Mouse (Mus musculus): ENCODE data around the gene Vax1. TPM values are rescaled to one million over a fixed set of nuclear protein-coding genes. Genes with fewer than 3 reads are reported as not detected.

Vax1 gene
- polyA plus RNA-seq, 1 experiment from 2014 or later: not detected

- Histone ChIP-seq H3K27ac (replicated peaks) (no peak overlapping the region), H3K27me3 (peaks cover 100% of the 10 kb centered on the region), H3K9me3 (replicated peaks) (no peaks in the 10 kb centered on the region), H3K4me1 (replicated peaks) (peaks cover 6% of the 10 kb centered on the region; the same call in 1 of the 2 replicates), H3K4me3 (replicated peaks) (peak overlapping the region; percentile 10; the same call in 1 of the 2 replicates), H3K36me3 (replicated peaks) (no peaks in the 10 kb centered on the region), H3K9ac (no peak overlapping the region), H3K4me2 (peak overlapping the region; percentile 36; the same call in 1 of the 2 replicates)
- ATAC-seq (ENCODE audit: insufficient read depth): no peak
- under 1% methylated on average over 65 of the region's 65 CpGs for WGBS (ENCODE audit: insufficient replicate concordance)
These were observed 517 bp downstream of the Vax1 start for GRCm38 (mm10) chr19:59169143-59169935.

GRCm38 (mm10) chr19:59168386-59168905, 1.4 kb downstream of the Vax1 start:
- ATAC-seq (ENCODE audit: insufficient read depth): no peak
- no peak overlapping the region for H3K9ac ChIP-seq
- H3K9me3 ChIP-seq (replicated peaks): no peaks in the 10 kb centered on the region
- no peak overlapping the region for H3K4me2 ChIP-seq
- H3K4me3 ChIP-seq (replicated peaks): no peak overlapping the region
- peaks cover 100% of the 10 kb centered on the region for H3K27me3 ChIP-seq
- whole genome bisulfite sequencing (ENCODE audit: insufficient replicate concordance): 5% methylated on average over 17 of the region's 17 CpGs
- H3K36me3 ChIP-seq (replicated peaks): no peaks in the 10 kb centered on the region
- H3K4me1 ChIP-seq (replicated peaks): peaks cover 6% of the 10 kb centered on the region; the same call in 1 of the 2 replicates
- no peak overlapping the region for H3K27ac ChIP-seq (replicated peaks)

GRCm38 (mm10) chr19:59167871-59168270, 2.0 kb downstream of the Vax1 start:
- Histone ChIP-seq H3K9me3 (replicated peaks) (no peaks in the 10 kb centered on the region), H3K36me3 (replicated peaks) (no peaks in the 10 kb centered on the region), H3K27ac (replicated peaks) (no peak overlapping the region), H3K4me2 (no peak overlapping the region), H3K4me1 (replicated peaks) (peaks cover 6% of the 10 kb centered on the region; the same call in 1 of the 2 replicates), H3K27me3 (peaks cover 100% of the 10 kb centered on the region), H3K9ac (no peak overlapping the region), H3K4me3 (replicated peaks) (no peak overlapping the region)
- 16% methylated on average over 5 of the region's 5 CpGs for WGBS (ENCODE audit: insufficient replicate concordance)
- ATAC-seq (ENCODE audit: insufficient read depth): no peak

- Histone ChIP-seq H3K9me3 (replicated peaks) (no peaks in the 10 kb centered on the region), H3K9ac (no peak overlapping the region), H3K4me2 (peak overlapping the region; percentile 52; the same call in 1 of the 2 replicates), H3K36me3 (replicated peaks) (no peaks in the 10 kb centered on the region), H3K27ac (replicated peaks) (no peak overlapping the region), H3K4me1 (replicated peaks) (peaks cover 6% of the 10 kb centered on the region; the same call in 1 of the 2 replicates), H3K4me3 (replicated peaks) (peak overlapping the region; percentile 17; the same call in 1 of the 2 replicates), H3K27me3 (peaks cover 100% of the 10 kb centered on the region)
- WGBS (ENCODE audit: insufficient replicate concordance): 3% methylated on average over 13 of the region's 13 CpGs
- no peak for ATAC-seq (ENCODE audit: insufficient read depth)
These were observed 3.0 kb downstream of the Vax1 start for GRCm38 (mm10) chr19:59166879-59167278.

- H3K36me3 ChIP-seq (replicated peaks): no peaks in the 10 kb centered on the region
- H3K4me1 ChIP-seq (replicated peaks): peaks cover 6% of the 10 kb centered on the region; the same call in 1 of the 2 replicates
- WGBS (ENCODE audit: insufficient replicate concordance): 1% methylated on average over 55 of the region's 55 CpGs
- peaks cover 100% of the 10 kb centered on the region for H3K27me3 ChIP-seq
- ATAC-seq (ENCODE audit: insufficient read depth): no peak
- H3K9ac ChIP-seq: no peak overlapping the region
- no peaks in the 10 kb centered on the region for H3K9me3 ChIP-seq (replicated peaks)
- no peak overlapping the region for H3K27ac ChIP-seq (replicated peaks)
- H3K4me3 ChIP-seq (replicated peaks): peak overlapping the region; percentile 17
- peak overlapping the region; percentile 52 for H3K4me2 ChIP-seq
These were observed 3.5 kb downstream of the Vax1 start for GRCm38 (mm10) chr19:59166311-59166761.

- no peak for ATAC-seq (ENCODE audit: insufficient read depth)
- Histone ChIP-seq H3K4me2 (no peak overlapping the region), H3K27me3 (peaks cover 100% of the 10 kb centered on the region), H3K4me3 (replicated peaks) (no peak overlapping the region), H3K27ac (replicated peaks) (no peak overlapping the region), H3K9me3 (replicated peaks) (no peaks in the 10 kb centered on the region), H3K4me1 (replicated peaks) (peaks cover 6% of the 10 kb centered on the region; the same call in 1 of the 2 replicates), H3K9ac (no peak overlapping the region), H3K36me3 (replicated peaks) (no peaks in the 10 kb centered on the region)
- 5% methylated on average over 7 of the region's 7 CpGs for WGBS (ENCODE audit: insufficient replicate concordance)
These were observed 4.3 kb downstream of the Vax1 start for GRCm38 (mm10) chr19:59165577-59165976.

GRCm38 (mm10) chr19:59164896-59165560, 4.8 kb downstream of the Vax1 start:
- peaks cover 98% of the 10 kb centered on the region for H3K27me3 ChIP-seq
- no peaks in the 10 kb centered on the region for H3K36me3 ChIP-seq (replicated peaks)
- no peak for ATAC-seq (ENCODE audit: insufficient read depth)

GRCm38 (mm10) chr19:59164111-59164510, 5.7 kb downstream of the Vax1 start:
- H3K4me1 ChIP-seq (replicated peaks): no peaks in the 10 kb centered on the region
- H3K4me2 ChIP-seq: no peak overlapping the region
- ATAC-seq (ENCODE audit: insufficient read depth): no peak
- no peak overlapping the region for H3K4me3 ChIP-seq (replicated peaks)
- 27% methylated on average over 1 of the region's 1 CpGs for WGBS (ENCODE audit: insufficient replicate concordance)
- H3K36me3 ChIP-seq (replicated peaks): no peaks in the 10 kb centered on the region
- no peak overlapping the region for H3K9ac ChIP-seq
- peaks cover 92% of the 10 kb centered on the region for H3K27me3 ChIP-seq
- H3K9me3 ChIP-seq (replicated peaks): no peaks in the 10 kb centered on the region
- H3K27ac ChIP-seq (replicated peaks): no peak overlapping the region

More at GRCm38 (mm10) chr19:59164896-59165560, 4.8 kb downstream of the Vax1 start:
- no peak overlapping the region for H3K4me3 ChIP-seq (replicated peaks)
- WGBS (ENCODE audit: insufficient replicate concordance): 6% methylated on average over 16 of the region's 16 CpGs
- no peak overlapping the region for H3K9ac ChIP-seq
- H3K4me2 ChIP-seq: no peak overlapping the region
- H3K4me1 ChIP-seq (replicated peaks): peaks cover 3% of the 10 kb centered on the region; the same call in 1 of the 2 replicates
- no peaks in the 10 kb centered on the region for H3K9me3 ChIP-seq (replicated peaks)
- H3K27ac ChIP-seq (replicated peaks): no peak overlapping the region

GRCm38 (mm10) chr19:59156702-59157101, 13.2 kb downstream of the Vax1 start:
- no peak overlapping the region for H3K4me3 ChIP-seq (replicated peaks)
- no peak overlapping the region for H3K27ac ChIP-seq (replicated peaks)
- H3K4me1 ChIP-seq (replicated peaks): no peaks in the 10 kb centered on the region
- no peak overlapping the region for H3K4me2 ChIP-seq
- no peaks in the 10 kb centered on the region for H3K36me3 ChIP-seq (replicated peaks)
- H3K9ac ChIP-seq: no peak overlapping the region
- no peak for ATAC-seq (ENCODE audit: insufficient read depth)
- H3K27me3 ChIP-seq: peaks cover 23% of the 10 kb centered on the region
- H3K9me3 ChIP-seq (replicated peaks): no peaks in the 10 kb centered on the region
- WGBS (ENCODE audit: insufficient replicate concordance): 22% methylated on average over 4 of the region's 4 CpGs

GRCm38 (mm10) chr19:59154171-59154570, 15.7 kb downstream of the Vax1 start:
- Histone ChIP-seq H3K9me3 (replicated peaks) (no peaks in the 10 kb centered on the region), H3K4me2 (no peak overlapping the region), H3K4me3 (replicated peaks) (no peak overlapping the region), H3K9ac (no peak overlapping the region), H3K36me3 (replicated peaks) (no peaks in the 10 kb centered on the region), H3K27ac (replicated peaks) (no peak overlapping the region), H3K4me1 (replicated peaks) (no peaks in the 10 kb centered on the region), H3K27me3 (peaks cover 5% of the 10 kb centered on the region; the same call in 1 of the 2 replicates)
- ATAC-seq (ENCODE audit: insufficient read depth): no peak
- 66% methylated on average over 2 of the region's 2 CpGs for WGBS (ENCODE audit: insufficient replicate concordance)

All from liver, embryonic 15.5 days (tissue).